Mouse (Mus musculus): ENCODE measurements around the gene Hdhd3. TPM values are rescaled to one million over a fixed set of nuclear protein-coding genes. Genes with fewer than 3 reads are reported as not detected.

The Hdhd3 gene
- 0.29 and 0.59 TPM in 2 replicates for polyA plus RNA-seq (2012)

- Histone ChIP-seq H3K4me3 (replicated peaks) (peak within 1 kb of the TSS; percentile 67), H3K4me1 (ENCODE audit: control insufficient read depth) (peaks cover 87% of the 10 kb centered on the region), H3K27me3 (ENCODE audit: control insufficient read depth) (no peaks in the 10 kb centered on the region), H3K9me3 (ENCODE audit: control insufficient read depth, low read length) (no peaks in the 10 kb centered on the region), H3K36me3 (ENCODE audit: control insufficient read depth) (peaks cover 46% of the 10 kb centered on the region)
- TF ChIP-seq GATA1 (IDR thresholded peaks at IDR 0.05; ENCODE audit: low read length), result no peak
- no peak for TF ChIP-seq TAL1 (IDR thresholded peaks at IDR 0.05; ENCODE audit: low read length)
These were observed at the start of gene Hdhd3 for GRCm38 (mm10) chr4:62503374-62503970. Gene Hdhd3, minus strand, starts transcription at chr4:62503467.

- no peaks in the 10 kb centered on the region for H3K4me1 ChIP-seq (ENCODE audit: control insufficient read depth)
- H3K36me3 ChIP-seq (ENCODE audit: control insufficient read depth), result no peaks in the 10 kb centered on the region
- H3K4me3 ChIP-seq (replicated peaks), result no peak overlapping the region
- H3K27me3 ChIP-seq (ENCODE audit: control insufficient read depth), result peaks cover 10% of the 10 kb centered on the region
- TF ChIP-seq TAL1 (IDR thresholded peaks at IDR 0.05; ENCODE audit: low read length), result no peak
- TF ChIP-seq GATA1 (IDR thresholded peaks at IDR 0.05; ENCODE audit: low read length), result no peak
- no peaks in the 10 kb centered on the region; the same call in none of the 2 replicates for H3K9me3 ChIP-seq (ENCODE audit: control insufficient read depth, low read length)
These were observed 48.7 kb upstream of the Hdhd3 start for GRCm38 (mm10) chr4:62551966-62552365.

GRCm38 (mm10) chr4:62544801-62545200 is 41.5 kb upstream of the Hdhd3 start:
- Histone ChIP-seq H3K4me3 (replicated peaks) (no peak overlapping the region), H3K4me1 (ENCODE audit: control insufficient read depth) (no peaks in the 10 kb centered on the region; the same call in 1 of the 2 replicates), H3K36me3 (ENCODE audit: control insufficient read depth) (no peaks in the 10 kb centered on the region), H3K27me3 (ENCODE audit: control insufficient read depth) (no peaks in the 10 kb centered on the region; the same call in 1 of the 2 replicates), H3K9me3 (ENCODE audit: control insufficient read depth, low read length) (no peaks in the 10 kb centered on the region; the same call in none of the 2 replicates)
- TF ChIP-seq TAL1 (IDR thresholded peaks at IDR 0.05; ENCODE audit: low read length), result no peak
- no peak for TF ChIP-seq GATA1 (IDR thresholded peaks at IDR 0.05; ENCODE audit: low read length)

GRCm38 (mm10) chr4:62543782-62544181 is 40.5 kb upstream of the Hdhd3 start:
- H3K4me3 ChIP-seq (replicated peaks), result no peak overlapping the region
- TF ChIP-seq TAL1 (IDR thresholded peaks at IDR 0.05; ENCODE audit: low read length) (no peak), GATA1 (IDR thresholded peaks at IDR 0.05; ENCODE audit: low read length) (no peak)

GRCm38 (mm10) chr4:62541802-62542201 is 38.5 kb upstream of the Hdhd3 start:
- Histone ChIP-seq H3K4me1 (ENCODE audit: control insufficient read depth) (no peaks in the 10 kb centered on the region; the same call in none of the 2 replicates), H3K36me3 (ENCODE audit: control insufficient read depth) (no peaks in the 10 kb centered on the region), H3K4me3 (replicated peaks) (no peak overlapping the region), H3K9me3 (ENCODE audit: control insufficient read depth, low read length) (no peaks in the 10 kb centered on the region), H3K27me3 (ENCODE audit: control insufficient read depth) (no peaks in the 10 kb centered on the region)
- TF ChIP-seq GATA1 (IDR thresholded peaks at IDR 0.05; ENCODE audit: low read length), result no peak
- TF ChIP-seq TAL1 (IDR thresholded peaks at IDR 0.05; ENCODE audit: low read length), result no peak

More at GRCm38 (mm10) chr4:62543782-62544181, 40.5 kb upstream of the Hdhd3 start:
- Histone ChIP-seq H3K36me3 (ENCODE audit: control insufficient read depth) (no peaks in the 10 kb centered on the region), H3K27me3 (ENCODE audit: control insufficient read depth) (no peaks in the 10 kb centered on the region), H3K4me1 (ENCODE audit: control insufficient read depth) (no peaks in the 10 kb centered on the region; the same call in 1 of the 2 replicates), H3K9me3 (ENCODE audit: control insufficient read depth, low read length) (no peaks in the 10 kb centered on the region)

GRCm38 (mm10) chr4:62533729-62534128 is 30.5 kb upstream of the Hdhd3 start:
- Histone ChIP-seq H3K27me3 (ENCODE audit: control insufficient read depth) (peaks cover 3% of the 10 kb centered on the region), H3K9me3 (ENCODE audit: control insufficient read depth, low read length) (no peaks in the 10 kb centered on the region), H3K4me1 (ENCODE audit: control insufficient read depth) (peaks cover 7% of the 10 kb centered on the region), H3K4me3 (replicated peaks) (no peak overlapping the region), H3K36me3 (ENCODE audit: control insufficient read depth) (no peaks in the 10 kb centered on the region)
- no peak for TF ChIP-seq GATA1 (IDR thresholded peaks at IDR 0.05; ENCODE audit: low read length)
- no peak for TF ChIP-seq TAL1 (IDR thresholded peaks at IDR 0.05; ENCODE audit: low read length)

- peaks cover 37% of the 10 kb centered on the region for H3K4me1 ChIP-seq (ENCODE audit: control insufficient read depth)
These were observed 24.4 kb upstream of the Hdhd3 start for GRCm38 (mm10) chr4:62527655-62528054.

GRCm38 (mm10) chr4:62526256-62526655 is 23.0 kb upstream of the Hdhd3 start:
- H3K4me3 ChIP-seq (replicated peaks), result no peak overlapping the region
- peaks cover 32% of the 10 kb centered on the region for H3K36me3 ChIP-seq (ENCODE audit: control insufficient read depth)
- TF ChIP-seq TAL1 (IDR thresholded peaks at IDR 0.05; ENCODE audit: low read length) (no peak), GATA1 (IDR thresholded peaks at IDR 0.05; ENCODE audit: low read length) (no peak)
- H3K9me3 ChIP-seq (ENCODE audit: control insufficient read depth, low read length), result no peaks in the 10 kb centered on the region
- peaks cover 50% of the 10 kb centered on the region for H3K4me1 ChIP-seq (ENCODE audit: control insufficient read depth)
- H3K27me3 ChIP-seq (ENCODE audit: control insufficient read depth), result peaks cover 3% of the 10 kb centered on the region; the same call in 1 of the 2 replicates

More at GRCm38 (mm10) chr4:62527655-62528054, 24.4 kb upstream of the Hdhd3 start:
- H3K4me3 ChIP-seq (replicated peaks), result no peak overlapping the region
- H3K27me3 ChIP-seq (ENCODE audit: control insufficient read depth), result peaks cover 3% of the 10 kb centered on the region
- TF ChIP-seq TAL1 (IDR thresholded peaks at IDR 0.05; ENCODE audit: low read length) (no peak), GATA1 (IDR thresholded peaks at IDR 0.05; ENCODE audit: low read length) (no peak)
- no peaks in the 10 kb centered on the region for H3K9me3 ChIP-seq (ENCODE audit: control insufficient read depth, low read length)
- peaks cover 19% of the 10 kb centered on the region for H3K36me3 ChIP-seq (ENCODE audit: control insufficient read depth)

- Histone ChIP-seq H3K4me3 (replicated peaks) (peak overlapping the region; percentile 81), H3K4me1 (ENCODE audit: control insufficient read depth) (peaks cover 54% of the 10 kb centered on the region), H3K9me3 (ENCODE audit: control insufficient read depth, low read length) (no peaks in the 10 kb centered on the region), H3K36me3 (ENCODE audit: control insufficient read depth) (peaks cover 34% of the 10 kb centered on the region), H3K27me3 (ENCODE audit: control insufficient read depth) (no peaks in the 10 kb centered on the region)
- TF ChIP-seq GATA1 (IDR thresholded peaks at IDR 0.05; ENCODE audit: low read length) (no peak), TAL1 (IDR thresholded peaks at IDR 0.05; ENCODE audit: low read length) (no peak)
These were observed 22.2 kb upstream of the Hdhd3 start for GRCm38 (mm10) chr4:62525489-62525811.

All from erythroblast, embryonic 14.5 days (primary cell).